ENCODE assay signal across 9 mouse cellular contexts in the genomic region with DNA sequence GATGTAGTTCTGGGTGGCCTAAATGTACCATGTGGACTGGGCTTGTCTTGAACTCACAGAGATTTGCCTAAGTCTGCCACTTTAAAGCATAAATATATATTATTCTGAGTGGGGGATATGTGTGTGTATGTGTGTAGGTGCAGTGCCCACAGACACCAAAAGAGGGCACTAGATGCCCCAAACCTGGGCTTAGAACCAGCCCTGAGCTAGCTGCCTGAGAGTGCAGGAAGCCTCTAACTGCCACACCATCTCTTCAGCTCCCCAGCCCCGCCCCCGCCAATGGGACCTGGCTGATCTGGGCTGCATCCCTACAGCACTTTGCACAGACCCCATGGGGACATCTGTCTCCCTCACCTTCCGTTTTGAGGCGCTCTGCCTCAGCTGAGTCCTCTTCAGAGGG. TPM values are rescaled to one million over a fixed set of nuclear protein-coding genes. Genes with fewer than 3 reads are reported as not detected.
DNase-seq lines count a peak whose midpoint lies in the region; ATAC-seq and TF ChIP-seq lines count a peak whose summit lies in the region.
"Had no signal": no experiment of that assay in that cellular context is flagged by ENCODE, and none has a peak within 500 bp of the region (broad histone marks: within the 10 kb centered on the region; RNA-seq: fewer than 3 reads in every experiment).

No protein-coding gene starts in this region.

- H3K4me3 ChIP-seq in lung, embryonic 14.5 days (ENCODE audit: low read depth, low read length) = no peak overlapping the region
- no peak overlapping the region for H3K4me3 ChIP-seq in embryonic fibroblast, embryonic 13.5 days (ENCODE audit: insufficient read depth, low read length)
- H3K4me3 ChIP-seq in stomach, postnatal 0 days (ENCODE audit: low read depth, low read length) = no peak overlapping the region
- H3K4me3 ChIP-seq: midbrain, embryonic 12.5 days had no signal

- 82% methylated on average over 4 of the region's 4 CpGs for WGBS in lung, embryonic 14.5 days
- WGBS in stomach, postnatal 0 days = 90% methylated on average over 4 of the region's 4 CpGs

- H3K4me1 ChIP-seq in lung, embryonic 14.5 days (ENCODE audit: insufficient read depth) = no peaks in the 10 kb centered on the region
- no peaks in the 10 kb centered on the region for H3K4me1 ChIP-seq in embryonic fibroblast, embryonic 13.5 days (ENCODE audit: control insufficient read depth, insufficient read depth, low read length)
- H3K4me1 ChIP-seq in stomach, postnatal 0 days (replicated peaks; ENCODE audit: control insufficient read depth, insufficient read depth) = no peaks in the 10 kb centered on the region
- H3K4me1 ChIP-seq: midbrain, embryonic 12.5 days had no signal

- H3K9me3 ChIP-seq in lung, embryonic 14.5 days (ENCODE audit: low read depth, low read length) = no peaks in the 10 kb centered on the region
- H3K9me3 ChIP-seq in stomach, postnatal 0 days (ENCODE audit: control insufficient read depth, low read length) = no peaks in the 10 kb centered on the region
- H3K9me3 ChIP-seq: midbrain, embryonic 12.5 days had no signal

- H3K27me3 ChIP-seq in lung, embryonic 14.5 days (ENCODE audit: insufficient read depth, low read length) = no peaks in the 10 kb centered on the region
- H3K27me3 ChIP-seq in stomach, postnatal 0 days (ENCODE audit: control insufficient read depth, insufficient read depth, low read length) = no peaks in the 10 kb centered on the region
- H3K27me3 ChIP-seq: midbrain, embryonic 12.5 days had no signal

- H3K9ac ChIP-seq in lung, embryonic 14.5 days = no peak overlapping the region
- no peak overlapping the region for H3K9ac ChIP-seq in stomach, postnatal 0 days (ENCODE audit: low read length)
- H3K9ac ChIP-seq: midbrain, embryonic 12.5 days had no signal

- peak; percentile 12 for DNase-seq in adrenal gland, postnatal 25 days
- no peak for DNase-seq in adrenal gland, postnatal 36 days
- peak; percentile 48 for DNase-seq in lung, embryonic 14.5 days
- DNase-seq in lung, postnatal 25 days (ENCODE audit: low spot score) = no peak
- DNase-seq in stomach, postnatal 0 days (ENCODE audit: low spot score) = no peak
- DNase-seq in spleen, adult 12 weeks (ENCODE audit: low spot score) = no peak
- DNase-seq in left cerebral cortex, postnatal 14 days (ENCODE audit: low spot score in 2 of 2) = no peak

- no peak for ATAC-seq in lung, embryonic 14.5 days (ENCODE audit: insufficient read depth)
- ATAC-seq in stomach, postnatal 0 days (ENCODE audit: low FRiP score, low TSS enrichment) = no peak

- no peak overlapping the region for H3K27ac ChIP-seq in lung, embryonic 14.5 days (ENCODE audit: low read depth)
- no peak overlapping the region for H3K27ac ChIP-seq in embryonic fibroblast, embryonic 13.5 days (ENCODE audit: insufficient read depth, low read length)
- H3K27ac ChIP-seq in stomach, postnatal 0 days (replicated peaks) = no peak overlapping the region
- H3K27ac ChIP-seq: midbrain, embryonic 12.5 days had no signal

- no peak for TF ChIP-seq EP300 in stomach, postnatal 0 days (optimal IDR thresholded peaks at IDR 0.05)

- H3K36me3 ChIP-seq in lung, embryonic 14.5 days (ENCODE audit: insufficient read depth) = peaks cover 80% of the 10 kb centered on the region
- H3K36me3 ChIP-seq in stomach, postnatal 0 days (ENCODE audit: control insufficient read depth, insufficient read depth, low read length) = peaks cover 49% of the 10 kb centered on the region

- peak; percentile 45 for TF ChIP-seq CTCF in lung, embryonic 14.5 days (IDR thresholded peaks at IDR 0.05; ENCODE audit: low read depth)
- 0 out of 2 replicates have a peak, but pooled peaks have one; percentile 5 for TF ChIP-seq CTCF in embryonic fibroblast, embryonic 13.5 days (IDR thresholded peaks at IDR 0.05; ENCODE audit: borderline replicate concordance, insufficient read depth, low read length)
- TF ChIP-seq CTCF in stomach, postnatal 0 days (IDR thresholded peaks at IDR 0.05; ENCODE audit: low read depth) = peak; percentile 60

- TF ChIP-seq POLR2A in embryonic fibroblast, embryonic 13.5 days (IDR thresholded peaks at IDR 0.05; ENCODE audit: low read depth, low read length) = no peak

- no peak overlapping the region for H3K4me2 ChIP-seq in lung, embryonic 14.5 days
- H3K4me2 ChIP-seq in stomach, postnatal 0 days (replicated peaks; ENCODE audit: low read depth) = no peak overlapping the region
- H3K4me2 ChIP-seq: midbrain, embryonic 12.5 days had no signal

- intact Hi-C loops in left cerebral cortex, postnatal 14 days (cut with DNase I) = no loop called here

RNA-seq across cellular contexts. Expression of a gene that starts 9.3 kb away (rescaled TPM):
- total RNA-seq in adrenal gland, postnatal 25 days (2021) = 198 and 223 TPM in 2 replicates
- total RNA-seq in adrenal gland, postnatal 36 days (2021) = 100 to 1,000 TPM; 223 to 227 TPM
- polyA plus RNA-seq in lung, embryonic 14.5 days (2014; fragmentation: Nextera tagmentation; extraction: Ambion mirVana) = 172 and 186 TPM in 2 replicates
- 85.2 and 90.7 TPM in 2 replicates for polyA plus RNA-seq in embryonic fibroblast, embryonic 13.5 days (2011; ENCODE audit: insufficient read length, low read depth, missing spikeins)
- 93.7 and 98.7 TPM in 2 replicates for polyA plus RNA-seq in stomach, postnatal 0 days (2015; fragmentation: Nextera tagmentation; extraction: Ambion mirVana)
- 100 to 1,000 TPM; 178 to 186 TPM for total RNA-seq in left cerebral cortex, postnatal 14 days (2021)

RNA-seq across cellular contexts. Expression of a gene that starts 13.4 kb away (rescaled TPM):
- 45.1 and 80.7 TPM in 2 replicates for total RNA-seq in adrenal gland, postnatal 25 days (2021)
- 10 to 100 TPM; 33.2 to 68.5 TPM for total RNA-seq in adrenal gland, postnatal 36 days (2021)
- 11.7 and 15.2 TPM in 2 replicates for polyA plus RNA-seq in lung, embryonic 14.5 days (2014; fragmentation: Nextera tagmentation; extraction: Ambion mirVana)
- polyA plus RNA-seq in embryonic fibroblast, embryonic 13.5 days (2011; ENCODE audit: insufficient read length, low read depth, missing spikeins) = 11.9 and 13.1 TPM in 2 replicates
- polyA plus RNA-seq in stomach, postnatal 0 days (2015; fragmentation: Nextera tagmentation; extraction: Ambion mirVana) = 11.0 and 11.1 TPM in 2 replicates
- total RNA-seq in left cerebral cortex, postnatal 14 days (2021) = 10 to 100 TPM; 70.9 to 76.3 TPM

RNA-seq across cellular contexts. Expression of a gene that starts 19.2 kb away (rescaled TPM):
- 54.3 and 80.2 TPM in 2 replicates for total RNA-seq in adrenal gland, postnatal 25 days (2021)
- total RNA-seq in adrenal gland, postnatal 36 days (2021) = 10 to 100 TPM; 51.5 to 56.6 TPM
- polyA plus RNA-seq in lung, embryonic 14.5 days (2014; fragmentation: Nextera tagmentation; extraction: Ambion mirVana) = 48.1 and 55.9 TPM in 2 replicates
- 30.4 and 33.8 TPM in 2 replicates for polyA plus RNA-seq in embryonic fibroblast, embryonic 13.5 days (2011; ENCODE audit: insufficient read length, low read depth, missing spikeins)
- 77.2 and 83.8 TPM in 2 replicates for polyA plus RNA-seq in stomach, postnatal 0 days (2015; fragmentation: Nextera tagmentation; extraction: Ambion mirVana)
- total RNA-seq in left cerebral cortex, postnatal 14 days (2021) = 10 to 100 TPM; 51.1 to 51.2 TPM

RNA-seq across cellular contexts. Expression of a gene that starts 25.2 kb away (rescaled TPM):
- 1.9 and 2.9 TPM in 2 replicates for total RNA-seq in adrenal gland, postnatal 25 days (2021)
- 1 to 10 TPM; 1.2 to 1.5 TPM for total RNA-seq in adrenal gland, postnatal 36 days (2021)
- 0.08 and 0.09 TPM in 2 replicates for polyA plus RNA-seq in lung, embryonic 14.5 days (2014; fragmentation: Nextera tagmentation; extraction: Ambion mirVana)
- not detected in 2 replicates for polyA plus RNA-seq in embryonic fibroblast, embryonic 13.5 days (2011; ENCODE audit: insufficient read length, low read depth, missing spikeins)
- 0.40 and 0.42 TPM in 2 replicates for polyA plus RNA-seq in stomach, postnatal 0 days (2015; fragmentation: Nextera tagmentation; extraction: Ambion mirVana)
- 100 to 1,000 TPM; 113 to 117 TPM for total RNA-seq in left cerebral cortex, postnatal 14 days (2021)

RNA-seq across cellular contexts. Expression of a gene that starts 35.9 kb away (rescaled TPM):
- 4.5 and 7.8 TPM in 2 replicates for total RNA-seq in adrenal gland, postnatal 25 days (2021)
- 1 to 10 TPM; 6.4 to 6.7 TPM for total RNA-seq in adrenal gland, postnatal 36 days (2021)
- 4.5 and 5.7 TPM in 2 replicates for polyA plus RNA-seq in lung, embryonic 14.5 days (2014; fragmentation: Nextera tagmentation; extraction: Ambion mirVana)
- 5.3 and 5.4 TPM in 2 replicates for polyA plus RNA-seq in embryonic fibroblast, embryonic 13.5 days (2011; ENCODE audit: insufficient read length, low read depth, missing spikeins)
- 1.3 and 1.8 TPM in 2 replicates for polyA plus RNA-seq in stomach, postnatal 0 days (2015; fragmentation: Nextera tagmentation; extraction: Ambion mirVana)
- 100 to 1,000 TPM; 120 to 135 TPM for total RNA-seq in left cerebral cortex, postnatal 14 days (2021)

Comparison
In these comparisons a context has a peak if more than half of its experiments do, and no peak if none do; other contexts are left out.
1. DNase-seq: peak in adrenal gland, postnatal 25 days (single experiment) and lung, embryonic 14.5 days (single experiment); none in adrenal gland, postnatal 36 days (0 of 2), lung, postnatal 25 days (single experiment), stomach, postnatal 0 days (single experiment), spleen, adult 12 weeks (single experiment) and left cerebral cortex, postnatal 14 days (0 of 2).
2. CTCF ChIP-seq: peak in every context shown above with its lines; median percentile 60 in stomach, postnatal 0 days; 45 in lung, embryonic 14.5 days; 5 in embryonic fibroblast, embryonic 13.5 days.